Mouse (Mus musculus): ENCODE measurements around the gene Ppp1r14b. TPM values are rescaled to one million over a fixed set of nuclear protein-coding genes. Genes with fewer than 3 reads are reported as not detected.
"Not testable (repeated sequence)": the region's sequence is repeated elsewhere in the genome, so short reads cannot be mapped to it uniquely, and the experiment has no call there.

The Ppp1r14b gene
- polyA plus RNA-seq, 1 experiment from 2014 or later, result 60.5 TPM

DNA sequence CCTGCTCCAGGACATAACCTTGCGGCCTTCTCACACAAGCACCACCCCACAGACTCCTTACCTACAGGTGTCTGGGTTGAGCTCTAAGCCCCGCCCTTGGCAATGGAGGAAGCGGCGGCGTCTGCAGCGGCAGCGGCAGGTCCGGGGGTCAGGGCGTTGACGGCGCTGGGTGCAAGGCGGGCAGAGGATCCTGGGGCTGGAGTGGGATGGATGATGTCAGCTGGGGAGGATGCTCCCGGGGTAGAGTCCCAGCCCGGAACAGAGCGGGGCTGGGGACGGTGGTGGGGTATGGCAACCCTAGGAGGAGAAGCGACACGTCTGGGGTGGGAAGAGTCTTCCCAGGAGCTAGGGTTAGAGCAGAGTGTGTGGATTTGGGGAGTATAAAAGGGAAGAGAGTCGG, 10.5 kb downstream of the Ppp1r14b start:
- ATAC-seq, result no peak
- no peak overlapping the region for H3K4me2 ChIP-seq (replicated peaks; ENCODE audit: low read depth, low read length)
- TF ChIP-seq EP300 (IDR thresholded peaks at IDR 0.05) (no peak), CTCF (IDR thresholded peaks at IDR 0.05) (no peak)
- H3K9me3 ChIP-seq (ENCODE audit: low read length), result no peaks in the 10 kb centered on the region
- H3K4me3 ChIP-seq (ENCODE audit: low read depth, low read length), result no peak overlapping the region
- WGBS, result 87% methylated on average over 19 of the region's 19 CpGs
- H3K36me3 ChIP-seq (ENCODE audit: insufficient read depth, low read length), result no peaks in the 10 kb centered on the region
- H3K4me1 ChIP-seq (ENCODE audit: insufficient read depth, low read depth, low read length), result peaks cover 5% of the 10 kb centered on the region
- DNase-seq (ENCODE audit: low spot score), result no peak
- H3K27me3 ChIP-seq (replicated peaks; ENCODE audit: insufficient read depth, low read length), result no peaks in the 10 kb centered on the region
- no peak overlapping the region for H3K27ac ChIP-seq (ENCODE audit: low read length)
- H3K9ac ChIP-seq (replicated peaks; ENCODE audit: low read depth), result no peak overlapping the region

DNA sequence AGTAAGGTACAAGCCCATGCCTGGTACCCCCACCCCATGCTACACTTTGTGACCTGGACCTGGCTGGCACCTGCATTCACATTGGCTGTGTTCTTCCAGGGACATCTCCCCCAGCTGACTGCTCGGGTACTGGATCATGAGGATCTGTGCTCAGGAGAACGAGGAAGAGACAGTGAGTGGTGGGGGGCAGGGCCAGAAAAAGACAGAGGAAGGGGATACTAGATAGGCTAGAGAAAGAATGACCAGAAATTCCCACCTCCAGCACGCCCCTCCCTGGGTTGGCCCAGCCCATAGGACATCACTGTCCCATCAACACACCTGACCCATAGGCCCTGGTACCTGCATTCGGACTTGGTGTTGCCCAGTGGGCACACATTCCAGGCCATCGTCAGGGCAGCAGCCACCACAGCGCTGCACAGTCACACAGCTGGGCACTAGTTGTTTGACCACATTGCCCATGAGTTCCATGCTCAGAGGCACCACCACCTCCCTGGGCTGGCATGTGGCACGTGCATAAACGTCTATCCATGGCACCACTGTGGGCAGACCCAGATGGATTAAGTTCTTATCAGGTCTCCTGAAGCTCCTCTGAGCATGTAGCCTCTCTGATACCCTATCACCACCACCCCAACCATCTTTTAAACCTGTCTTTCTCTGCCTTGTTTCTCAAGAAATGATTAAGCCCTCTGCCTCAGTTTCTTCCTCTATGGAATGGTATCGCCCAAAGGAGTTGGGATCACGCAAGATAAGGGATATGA, 11.4 kb downstream of the Ppp1r14b start:
- Histone ChIP-seq H3K27ac (ENCODE audit: low read length) (no peak overlapping the region), H3K36me3 (ENCODE audit: insufficient read depth, low read length) (no peaks in the 10 kb centered on the region), H3K9me3 (ENCODE audit: low read length) (no peaks in the 10 kb centered on the region), H3K9ac (replicated peaks; ENCODE audit: low read depth) (no peak overlapping the region), H3K4me3 (ENCODE audit: low read depth, low read length) (no peak overlapping the region), H3K27me3 (replicated peaks; ENCODE audit: insufficient read depth, low read length) (no peaks in the 10 kb centered on the region), H3K4me1 (ENCODE audit: insufficient read depth, low read depth, low read length) (peaks cover 1% of the 10 kb centered on the region), H3K4me2 (replicated peaks; ENCODE audit: low read depth, low read length) (peak overlapping the region; percentile 98; the same call in 1 of the 2 replicates)
- WGBS, result 77% methylated on average over 10 of the region's 10 CpGs
- no peak for ATAC-seq
- TF ChIP-seq EP300 (IDR thresholded peaks at IDR 0.05) (no peak), CTCF (IDR thresholded peaks at IDR 0.05) (no peak)
- DNase-seq (ENCODE audit: low spot score), result no peak

- Histone ChIP-seq H3K27me3 (replicated peaks; ENCODE audit: insufficient read depth, low read length) (no peaks in the 10 kb centered on the region), H3K9ac (replicated peaks; ENCODE audit: low read depth) (peak within 1 kb of the TSS; percentile 70), H3K36me3 (ENCODE audit: insufficient read depth, low read length) (no peaks in the 10 kb centered on the region), H3K4me2 (replicated peaks; ENCODE audit: low read depth, low read length) (peak within 1 kb of the TSS; percentile 98), H3K9me3 (ENCODE audit: low read length) (no peaks in the 10 kb centered on the region), H3K4me3 (ENCODE audit: low read depth, low read length) (peak within 1 kb of the TSS; percentile 81), H3K27ac (ENCODE audit: low read length) (peak within 1 kb of the TSS; percentile 75), H3K4me1 (ENCODE audit: insufficient read depth, low read depth, low read length) (peaks cover 4% of the 10 kb centered on the region; the same call in 1 of the 2 replicates)
- ATAC-seq, result peak; percentile 56
- DNase-seq (ENCODE audit: low spot score), result peak; percentile 53
- TF ChIP-seq EP300 (IDR thresholded peaks at IDR 0.05) (no peak), CTCF (IDR thresholded peaks at IDR 0.05) (no peak)
- 0% methylated on average over 42 of the region's 85 CpGs for WGBS
Observed at GRCm38 (mm10) chr19:6987061-6987903, 12.5 kb downstream of the Ppp1r14b start, which contains the start of gene Vegfb. Gene Vegfb, minus strand, starts transcription at chr19:6987651.

DNA sequence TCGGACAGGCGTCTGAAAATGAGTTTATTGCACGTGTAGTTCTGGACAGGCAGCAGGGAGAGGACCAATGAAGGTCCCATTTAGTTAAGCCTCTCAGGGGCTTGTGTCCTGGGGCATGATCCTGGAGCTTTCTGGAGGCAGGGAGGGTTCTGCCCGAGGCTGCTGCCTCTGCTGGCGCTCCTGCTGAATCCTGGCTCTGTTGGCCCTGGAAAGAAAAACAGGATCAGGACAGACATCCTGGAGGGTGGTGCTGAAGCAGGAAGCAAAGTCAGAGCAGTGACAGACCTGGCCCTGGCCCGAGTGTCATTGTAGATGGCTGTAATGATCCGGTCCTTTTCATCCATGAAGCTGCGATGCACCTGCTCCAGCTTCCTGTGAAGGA, 13.1 kb downstream of the Ppp1r14b start:
- WGBS, result 7% methylated on average over 8 of the region's 8 CpGs
- Histone ChIP-seq H3K36me3 (ENCODE audit: insufficient read depth, low read length) (no peaks in the 10 kb centered on the region), H3K9me3 (ENCODE audit: low read length) (no peaks in the 10 kb centered on the region), H3K27ac (ENCODE audit: low read length) (0 out of 2 replicates have a peak overlapping the region, but pooled peaks have one; percentile 75), H3K4me2 (replicated peaks; ENCODE audit: low read depth, low read length) (peak overlapping the region; percentile 98), H3K9ac (replicated peaks; ENCODE audit: low read depth) (peak overlapping the region; percentile 70), H3K4me3 (ENCODE audit: low read depth, low read length) (peak overlapping the region; percentile 81), H3K4me1 (ENCODE audit: insufficient read depth, low read depth, low read length) (peaks cover 6% of the 10 kb centered on the region; the same call in 1 of the 2 replicates), H3K27me3 (replicated peaks; ENCODE audit: insufficient read depth, low read length) (no peaks in the 10 kb centered on the region)
- DNase-seq (ENCODE audit: low spot score) (no peak), ATAC-seq (no peak)
- TF ChIP-seq EP300 (IDR thresholded peaks at IDR 0.05) (no peak), CTCF (IDR thresholded peaks at IDR 0.05) (no peak)

- DNase-seq (ENCODE audit: low spot score) (no peak), ATAC-seq (no peak)
- H3K36me3 ChIP-seq (ENCODE audit: insufficient read depth, low read length), result no peaks in the 10 kb centered on the region
- no peaks in the 10 kb centered on the region for H3K27me3 ChIP-seq (replicated peaks; ENCODE audit: insufficient read depth, low read length)
- TF ChIP-seq EP300 (IDR thresholded peaks at IDR 0.05) (no peak), CTCF (IDR thresholded peaks at IDR 0.05) (no peak)
- no peak overlapping the region for H3K9ac ChIP-seq (replicated peaks; ENCODE audit: low read depth)
- H3K4me2 ChIP-seq (replicated peaks; ENCODE audit: low read depth, low read length), result no peak overlapping the region
- no peaks in the 10 kb centered on the region for H3K9me3 ChIP-seq (ENCODE audit: low read length)
- 74% methylated on average over 8 of the region's 8 CpGs for WGBS
- peaks cover 8% of the 10 kb centered on the region; the same call in 1 of the 2 replicates for H3K4me1 ChIP-seq (ENCODE audit: insufficient read depth, low read depth, low read length)
- H3K4me3 ChIP-seq (ENCODE audit: low read depth, low read length), result no peak overlapping the region
- H3K27ac ChIP-seq (ENCODE audit: low read length), result no peak overlapping the region
Observed at GRCm38 (mm10) chr19:6989251-6989650, 14.5 kb downstream of the Ppp1r14b start.

GRCm38 (mm10) chr19:6990712-6991111, 15.9 kb downstream of the Ppp1r14b start:
- 89% methylated on average over 6 of the region's 6 CpGs for WGBS
- no peak for TF ChIP-seq CTCF (IDR thresholded peaks at IDR 0.05)
- TF ChIP-seq EP300 (IDR thresholded peaks at IDR 0.05), result no peak
- ATAC-seq (no peak), DNase-seq (ENCODE audit: low spot score) (no peak)
- H3K4me2 ChIP-seq (replicated peaks; ENCODE audit: low read depth, low read length), result no peak overlapping the region
- no peaks in the 10 kb centered on the region for H3K36me3 ChIP-seq (ENCODE audit: insufficient read depth, low read length)
- H3K4me3 ChIP-seq (ENCODE audit: low read depth, low read length), result no peak overlapping the region
- no peak overlapping the region for H3K9ac ChIP-seq (replicated peaks; ENCODE audit: low read depth)
- no peaks in the 10 kb centered on the region for H3K27me3 ChIP-seq (replicated peaks; ENCODE audit: insufficient read depth, low read length)
- H3K9me3 ChIP-seq (ENCODE audit: low read length), result no peaks in the 10 kb centered on the region
- peaks cover 17% of the 10 kb centered on the region; the same call in 1 of the 2 replicates for H3K4me1 ChIP-seq (ENCODE audit: insufficient read depth, low read depth, low read length)
- H3K27ac ChIP-seq (ENCODE audit: low read length), result no peak overlapping the region

GRCm38 (mm10) chr19:6991166-6991565, 16.4 kb downstream of the Ppp1r14b start:
- peaks cover 17% of the 10 kb centered on the region; the same call in 1 of the 2 replicates for H3K4me1 ChIP-seq (ENCODE audit: insufficient read depth, low read depth, low read length)
- ATAC-seq; H3K27me3 ChIP-seq (replicated peaks; ENCODE audit: insufficient read depth, low read length); H3K36me3 ChIP-seq (ENCODE audit: insufficient read depth, low read length); H3K4me3 ChIP-seq (ENCODE audit: low read depth, low read length); DNase-seq (ENCODE audit: low spot score); H3K9me3 ChIP-seq (ENCODE audit: low read length); H3K4me2 ChIP-seq (replicated peaks; ENCODE audit: low read depth, low read length); H3K27ac ChIP-seq (ENCODE audit: low read length); H3K9ac ChIP-seq (replicated peaks; ENCODE audit: low read depth): not testable (repeated sequence)
- 86% methylated on average over 6 of the region's 6 CpGs for WGBS

Measured in lung, postnatal 0 days (tissue).